ENCODE assay signal across 8 mouse cellular contexts in genomic region chr8:120322956-120323448, GRCm38 (mm10).
DNase-seq lines count a peak whose midpoint lies in the region; ATAC-seq and TF ChIP-seq lines count a peak whose summit lies in the region.

No protein-coding gene starts in this region.

- peak overlapping the region; percentile 45 for H3K4me2 ChIP-seq in heart, embryonic 11.5 days
- H3K4me2 ChIP-seq in kidney, embryonic 15.5 days = peak overlapping the region; percentile 28
- peak overlapping the region; percentile 40 for H3K4me2 ChIP-seq in liver, postnatal 0 days (ENCODE audit: low read depth, low read length)
- H3K4me2 ChIP-seq in neural tube, embryonic 13.5 days = no peak overlapping the region

- DNase-seq in gastrocnemius, adult 2 months = peak; percentile 64
- DNase-seq in gastrocnemius, adult 8-10 months (ENCODE audit: low spot score in 2 of 2) = no peak
- DNase-seq in embryo, embryonic 10 days (ENCODE audit: low spot score) = peak; percentile 92
- peak; percentile 64 for DNase-seq in liver, postnatal 0 days
- no peak for DNase-seq in T-cell, adult 2 months (ENCODE audit: low spot score)

- H3K9ac ChIP-seq in heart, embryonic 11.5 days (ENCODE audit: low read depth, low read length) = peak overlapping the region; percentile 61; the same call in 1 of the 2 replicates
- H3K9ac ChIP-seq in kidney, embryonic 15.5 days = 0 out of 2 replicates have a peak overlapping the region, but pooled peaks have one; percentile 26
- peak overlapping the region; percentile 35 for H3K9ac ChIP-seq in liver, postnatal 0 days (replicated peaks)
- H3K9ac ChIP-seq in neural tube, embryonic 13.5 days = peak overlapping the region; percentile 61

- H3K27me3 ChIP-seq in heart, embryonic 11.5 days (ENCODE audit: control insufficient read depth, insufficient read depth, low read length) = no peaks in the 10 kb centered on the region
- no peaks in the 10 kb centered on the region for H3K27me3 ChIP-seq in kidney, embryonic 15.5 days
- H3K27me3 ChIP-seq in liver, postnatal 0 days (ENCODE audit: insufficient read depth, low read length) = no peaks in the 10 kb centered on the region
- H3K27me3 ChIP-seq in neural tube, embryonic 13.5 days = no peaks in the 10 kb centered on the region

- TF ChIP-seq CTCF in gastrocnemius, adult 2 months (IDR thresholded peaks at IDR 0.05) = no peak
- no peak; the same call in 1 of the 2 replicates for TF ChIP-seq CTCF in liver, postnatal 0 days (IDR thresholded peaks at IDR 0.05; ENCODE audit: low read depth)

- no peaks in the 10 kb centered on the region for H3K9me3 ChIP-seq in heart, embryonic 11.5 days (replicated peaks; ENCODE audit: control insufficient read depth, low read length)
- H3K9me3 ChIP-seq in kidney, embryonic 15.5 days (replicated peaks) = no peaks in the 10 kb centered on the region
- no peaks in the 10 kb centered on the region for H3K9me3 ChIP-seq in liver, postnatal 0 days (ENCODE audit: low read length)
- no peaks in the 10 kb centered on the region for H3K9me3 ChIP-seq in neural tube, embryonic 13.5 days

- ATAC-seq in heart, embryonic 11.5 days (replicated peaks; ENCODE audit: insufficient number of reproducible peaks, low FRiP score, low TSS enrichment) = no peak
- peak; percentile 71 for ATAC-seq in kidney, embryonic 15.5 days (replicated peaks; ENCODE audit: low FRiP score)
- 0 out of 2 replicates have a peak, but pooled peaks have one; percentile 9 for ATAC-seq in liver, postnatal 0 days
- ATAC-seq in neural tube, embryonic 13.5 days (ENCODE audit: low read depth) = peak; percentile 30; the same call in 1 of the 2 replicates

- no peak for TF ChIP-seq EP300 in liver, postnatal 0 days (IDR thresholded peaks at IDR 0.05; ENCODE audit: low read depth)

- intact Hi-C loops in gastrocnemius, adult 2 months (cut with DNase I) = loop anchor here (1.0 kb wide), 1 partner anchor 212 kb away; no protein-coding TSS in a partner anchor

- no peak overlapping the region for H3K4me3 ChIP-seq in gastrocnemius, adult 2 months
- H3K4me3 ChIP-seq in heart, embryonic 11.5 days (ENCODE audit: low read depth, low read length) = no peak overlapping the region
- no peak overlapping the region for H3K4me3 ChIP-seq in kidney, embryonic 15.5 days (replicated peaks)
- H3K4me3 ChIP-seq in liver, postnatal 0 days (ENCODE audit: low read depth, low read length) = no peak overlapping the region
- H3K4me3 ChIP-seq in neural tube, embryonic 13.5 days = no peak overlapping the region

- peaks cover 32% of the 10 kb centered on the region for H3K4me1 ChIP-seq in heart, embryonic 11.5 days (ENCODE audit: control insufficient read depth, insufficient read depth, low read length)
- peaks cover 62% of the 10 kb centered on the region for H3K4me1 ChIP-seq in kidney, embryonic 15.5 days
- peaks cover 38% of the 10 kb centered on the region for H3K4me1 ChIP-seq in liver, postnatal 0 days (ENCODE audit: insufficient read depth)
- peaks cover 56% of the 10 kb centered on the region for H3K4me1 ChIP-seq in neural tube, embryonic 13.5 days (replicated peaks)

- H3K36me3 ChIP-seq in heart, embryonic 11.5 days (ENCODE audit: control insufficient read depth, insufficient read depth, low read length) = no peaks in the 10 kb centered on the region
- H3K36me3 ChIP-seq in kidney, embryonic 15.5 days = no peaks in the 10 kb centered on the region
- H3K36me3 ChIP-seq in liver, postnatal 0 days (replicated peaks; ENCODE audit: insufficient read depth, low read length) = no peaks in the 10 kb centered on the region
- H3K36me3 ChIP-seq in neural tube, embryonic 13.5 days = no peaks in the 10 kb centered on the region

- 9% methylated on average over 20 of the region's 20 CpGs for WGBS in heart, embryonic 11.5 days (ENCODE audit: insufficient replicate concordance)
- 6% methylated on average over 20 of the region's 20 CpGs for WGBS in kidney, embryonic 15.5 days
- WGBS in liver, postnatal 0 days (ENCODE audit: insufficient replicate concordance) = 15% methylated on average over 20 of the region's 20 CpGs
- 2% methylated on average over 20 of the region's 20 CpGs for WGBS in neural tube, embryonic 13.5 days

- H3K27ac ChIP-seq in gastrocnemius, adult 2 months = peak overlapping the region; percentile 64
- H3K27ac ChIP-seq in heart, embryonic 11.5 days (ENCODE audit: low read depth, low read length) = peak overlapping the region; percentile 73
- H3K27ac ChIP-seq in kidney, embryonic 15.5 days = peak overlapping the region; percentile 70
- H3K27ac ChIP-seq in liver, postnatal 0 days (ENCODE audit: low read depth) = peak overlapping the region; percentile 39; the same call in 1 of the 2 replicates
- H3K27ac ChIP-seq in neural tube, embryonic 13.5 days (replicated peaks) = peak overlapping the region; percentile 80

Comparison
In these comparisons a context has a peak if more than half of its experiments do, and no peak if none do; other contexts are left out.
1. DNase-seq: peak in gastrocnemius, adult 2 months (single experiment), embryo, embryonic 10 days (single experiment) and liver, postnatal 0 days (single experiment); none in gastrocnemius, adult 8-10 months (0 of 2) and T-cell, adult 2 months (single experiment).
2. Peak in every context shown above with its lines, with median percentiles within 50 percentile points of each other: H3K27ac ChIP-seq and H3K9ac ChIP-seq.